Mouse (Mus musculus) hindbrain, embryonic 13.5 days (tissue): ENCODE results near the gene Nfix. TPM values are rescaled to one million over a fixed set of nuclear protein-coding genes. Genes with fewer than 3 reads are reported as not detected.

Experiments
- ATAC-seq: fragments of 200-750 bp; cut with Nextera tagmentation; 2 replicates; pipeline ENCODE4 v1.8.0; 2017; ENCODE audit warnings: moderate TSS enrichment; ENCODE audit not compliant: low FRiP score
- H3K27ac ChIP-seq: fragments of 300-500 bp; sonication (generic); 2 replicates; pipeline ENCODE4 v1.5.1; 2015; ENCODE audit warnings: inconsistent platforms, mild to moderate bottlenecking, moderate library complexity
- H3K27me3 ChIP-seq: fragments of 300-500 bp; sonication (generic); 2 replicates; pipeline ENCODE4 v1.6.1; 2015; ENCODE audit warnings: mild to moderate bottlenecking, inconsistent platforms
- H3K36me3 ChIP-seq: fragments of 300-500 bp; sonication (generic); 2 replicates; pipeline ENCODE4 v1.6.1; 2015; ENCODE audit warnings: mild to moderate bottlenecking, inconsistent platforms
- H3K4me1 ChIP-seq: fragments of 300-500 bp; sonication (generic); replicated peaks from 2 replicates; pipeline ENCODE4 v1.6.1; 2015; ENCODE audit warnings: inconsistent platforms
- H3K4me2 ChIP-seq: fragments of 300-500 bp; sonication (generic); 2 replicates; pipeline ENCODE4 v1.6.1; 2015; ENCODE audit warnings: inconsistent platforms, mild to moderate bottlenecking, moderate library complexity
- H3K4me3 ChIP-seq: fragments of 300-500 bp; sonication (generic); 2 replicates; pipeline ENCODE4 v1.5.1; 2015; ENCODE audit warnings: mild to moderate bottlenecking, inconsistent platforms
- H3K9ac ChIP-seq: fragments of 300-500 bp; sonication (generic); 2 replicates; pipeline ENCODE4 v1.6.1; 2015; ENCODE audit warnings: mild to moderate bottlenecking, inconsistent platforms
- H3K9me3 ChIP-seq: fragments of 300-500 bp; sonication (generic); 2 replicates; pipeline ENCODE4 v1.6.1; 2016; ENCODE audit warnings: inconsistent platforms
- WGBS: fragments of 180-500 bp; shearing (Covaris S2); methylation state at CpG from one replicate; pipeline ENCODE4 v1.1.7; 2015; 5-methylcytosine and 5-hydroxymethylcytosine counted together
- polyA plus RNA-seq: library from polyadenylated mRNA; unstranded; fragments of >200 nt; fragmentation: Nextera tagmentation; extraction: Ambion mirVana; gene quantifications from 2 replicates; pipeline ENCODE4 v1.2.1, GENCODE M21; 2015

Nfix gene
- polyA plus RNA-seq, 1 experiment from 2014 or later = 44.1 TPM

DNA sequence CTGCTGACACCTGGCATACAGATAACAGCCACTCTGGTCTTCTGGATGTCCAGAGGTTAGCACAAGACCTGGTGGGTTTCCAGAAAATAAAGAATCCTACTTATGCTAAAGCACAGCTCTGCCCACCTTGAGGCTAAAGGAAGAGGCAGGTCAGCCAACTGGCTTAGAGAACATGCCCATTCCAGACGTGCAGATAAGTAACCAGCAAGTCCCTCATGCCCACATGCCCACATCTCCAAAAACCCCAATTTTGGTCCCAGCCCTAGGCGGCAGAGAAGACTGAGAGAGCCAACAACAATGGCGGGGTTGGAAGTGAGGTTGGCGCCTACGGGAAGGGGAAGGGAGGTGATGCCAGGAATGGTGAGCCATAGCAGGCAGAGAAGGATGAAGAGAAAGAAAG lies 10.8 kb downstream of the Nfix start:
- WGBS = 36% methylated on average over 5 of the region's 5 CpGs
- Histone ChIP-seq H3K4me1 (peaks cover 89% of the 10 kb centered on the region), H3K4me3 (no peak overlapping the region), H3K9ac (no peak overlapping the region), H3K36me3 (no peaks in the 10 kb centered on the region), H3K4me2 (no peak overlapping the region), H3K27ac (no peak overlapping the region), H3K27me3 (peaks cover 100% of the 10 kb centered on the region), H3K9me3 (no peaks in the 10 kb centered on the region)
- no peak for ATAC-seq

- Histone ChIP-seq H3K4me3 (no peak overlapping the region), H3K4me2 (no peak overlapping the region), H3K27ac (no peak overlapping the region), H3K4me1 (peaks cover 88% of the 10 kb centered on the region), H3K9me3 (no peaks in the 10 kb centered on the region), H3K9ac (no peak overlapping the region), H3K27me3 (peaks cover 100% of the 10 kb centered on the region), H3K36me3 (no peaks in the 10 kb centered on the region)
- WGBS = 13% methylated on average over 11 of the region's 11 CpGs
- ATAC-seq = no peak
Measured at GRCm38 (mm10) chr8:84788896-84789295, 11.2 kb downstream of the Nfix start.

- Histone ChIP-seq H3K36me3 (no peaks in the 10 kb centered on the region), H3K9me3 (no peaks in the 10 kb centered on the region), H3K27ac (no peak overlapping the region), H3K4me3 (no peak overlapping the region), H3K4me1 (peaks cover 76% of the 10 kb centered on the region), H3K9ac (no peak overlapping the region), H3K27me3 (peaks cover 100% of the 10 kb centered on the region), H3K4me2 (no peak overlapping the region)
- 14% methylated on average over 14 of the region's 14 CpGs for WGBS
- ATAC-seq = no peak
Measured at GRCm38 (mm10) chr8:84787523-84788302, 12.4 kb downstream of the Nfix start.

DNA sequence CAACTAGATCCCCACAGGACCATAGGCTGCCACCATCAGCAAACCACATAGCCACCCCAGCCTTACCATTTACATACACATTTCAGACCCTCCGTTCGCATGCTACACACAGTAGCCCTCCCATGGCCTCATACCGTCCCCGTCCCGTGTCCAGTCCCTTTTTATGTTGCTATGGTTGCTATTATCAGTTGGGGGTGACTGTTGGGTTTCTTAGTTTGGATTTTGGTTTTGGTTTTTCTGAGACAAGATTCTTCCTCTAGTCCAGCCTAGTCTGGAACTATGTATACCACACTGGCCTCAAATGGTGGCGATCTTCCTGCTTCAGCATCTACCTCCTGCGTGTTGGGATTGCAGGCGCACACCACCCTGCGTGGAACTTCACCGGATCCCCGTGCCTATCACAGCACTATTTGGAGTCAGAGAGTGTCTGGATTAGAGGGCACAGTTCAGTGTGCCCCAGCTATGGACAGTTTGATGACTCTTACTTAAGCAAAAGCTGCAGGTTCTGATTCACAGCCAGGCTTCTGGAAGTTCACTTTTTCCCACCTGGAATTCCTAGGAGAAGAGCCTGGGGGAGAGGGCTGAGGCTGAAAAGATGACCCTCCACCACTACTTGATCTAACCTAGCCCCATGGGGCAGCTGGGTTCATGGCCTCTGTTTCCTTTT lies 13.2 kb downstream of the Nfix start:
- ATAC-seq = no peak
- peaks cover 70% of the 10 kb centered on the region for H3K4me1 ChIP-seq
- H3K36me3 ChIP-seq = no peaks in the 10 kb centered on the region
- peaks cover 100% of the 10 kb centered on the region for H3K27me3 ChIP-seq
- no peak overlapping the region for H3K9ac ChIP-seq
- H3K9me3 ChIP-seq = no peaks in the 10 kb centered on the region
- 0 out of 2 replicates have a peak overlapping the region, but pooled peaks have one; percentile 13 for H3K4me2 ChIP-seq
- no peak overlapping the region for H3K27ac ChIP-seq
- 12% methylated on average over 11 of the region's 11 CpGs for WGBS
- H3K4me3 ChIP-seq = no peak overlapping the region

DNA sequence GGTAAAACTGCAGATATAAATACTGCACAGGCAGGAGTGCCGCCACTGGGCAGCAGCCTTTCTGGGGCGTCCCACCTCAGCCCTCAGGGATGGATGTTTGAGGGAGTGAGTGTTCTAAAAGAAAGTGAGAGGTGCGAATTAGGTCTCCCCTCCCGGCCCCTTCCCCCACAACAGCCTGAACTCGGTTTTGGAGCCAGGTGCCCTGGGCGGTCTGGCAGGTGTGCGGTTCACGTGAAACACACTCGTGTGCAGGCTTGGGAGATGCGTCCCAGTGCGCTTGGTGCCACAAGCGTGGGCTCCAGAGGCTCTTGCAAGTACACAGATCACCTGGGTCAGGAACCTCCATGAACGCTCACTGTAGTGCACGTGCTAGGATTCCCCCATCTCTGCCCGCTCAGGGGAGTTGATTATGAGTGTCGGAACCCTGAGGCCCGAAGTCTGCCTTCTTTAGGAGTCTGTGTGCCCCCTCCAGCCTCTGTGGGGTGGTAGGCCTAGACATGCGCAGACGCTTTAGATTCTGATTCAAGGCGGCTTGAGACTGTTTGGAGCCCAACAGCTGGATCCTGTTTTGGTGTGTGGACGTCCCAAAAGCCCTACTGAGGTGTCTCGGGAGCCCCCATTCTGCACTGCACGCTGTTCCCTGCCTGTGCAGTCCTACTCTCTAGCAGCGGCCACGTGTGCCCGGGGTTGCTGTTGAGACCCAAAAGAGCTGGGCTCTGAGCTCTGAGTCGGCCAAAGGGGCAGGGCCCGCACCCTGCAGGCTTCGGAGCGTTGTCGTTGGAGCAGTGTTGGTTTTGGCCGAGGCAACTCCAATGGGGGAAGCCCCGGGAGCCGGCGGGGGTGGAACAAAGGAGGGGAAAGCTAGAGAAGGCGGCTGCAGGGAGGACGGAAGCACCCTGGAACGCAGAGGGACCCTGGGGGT lies 14.1 kb downstream of the Nfix start:
- Histone ChIP-seq H3K4me2 (peak overlapping the region; percentile 43), H3K27me3 (peaks cover 100% of the 10 kb centered on the region), H3K36me3 (no peaks in the 10 kb centered on the region), H3K4me1 (peaks cover 78% of the 10 kb centered on the region), H3K4me3 (no peak overlapping the region), H3K9ac (no peak overlapping the region), H3K27ac (0 out of 2 replicates have a peak overlapping the region, but pooled peaks have one; percentile 12), H3K9me3 (no peaks in the 10 kb centered on the region)
- no peak for ATAC-seq
- 4% methylated on average over 38 of the region's 38 CpGs for WGBS

DNA sequence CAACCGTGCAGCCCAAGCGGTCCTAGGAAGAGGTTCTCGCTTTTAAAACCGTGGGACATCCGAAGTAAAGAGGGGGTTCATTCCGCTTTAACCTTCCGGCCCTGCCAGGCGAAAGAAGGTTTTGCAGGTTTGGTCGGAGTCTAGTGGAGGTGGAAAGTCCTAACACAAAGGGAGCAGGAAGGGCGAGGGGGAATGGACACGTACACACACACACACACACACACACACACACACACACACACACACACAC lies 14.7 kb downstream of the Nfix start:
- Histone ChIP-seq H3K4me1 (peaks cover 73% of the 10 kb centered on the region), H3K27me3 (peaks cover 100% of the 10 kb centered on the region), H3K4me3 (0 out of 2 replicates have a peak overlapping the region, but pooled peaks have one; percentile 20), H3K9me3 (no peaks in the 10 kb centered on the region), H3K4me2 (peak overlapping the region; percentile 43), H3K27ac (no peak overlapping the region), H3K9ac (no peak overlapping the region), H3K36me3 (no peaks in the 10 kb centered on the region)
- WGBS = 3% methylated on average over 11 of the region's 11 CpGs
- no peak for ATAC-seq

- Histone ChIP-seq H3K4me1 (peaks cover 70% of the 10 kb centered on the region), H3K4me3 (peak overlapping the region; percentile 20; the same call in 1 of the 2 replicates), H3K9ac (peak overlapping the region; percentile 55; the same call in 1 of the 2 replicates), H3K36me3 (no peaks in the 10 kb centered on the region), H3K27ac (no peak overlapping the region), H3K4me2 (peak overlapping the region; percentile 43), H3K27me3 (peaks cover 99% of the 10 kb centered on the region), H3K9me3 (no peaks in the 10 kb centered on the region)
- 2% methylated on average over 48 of the region's 48 CpGs for WGBS
- no peak for ATAC-seq
Measured at GRCm38 (mm10) chr8:84784681-84785505, 15.3 kb downstream of the Nfix start.

DNA sequence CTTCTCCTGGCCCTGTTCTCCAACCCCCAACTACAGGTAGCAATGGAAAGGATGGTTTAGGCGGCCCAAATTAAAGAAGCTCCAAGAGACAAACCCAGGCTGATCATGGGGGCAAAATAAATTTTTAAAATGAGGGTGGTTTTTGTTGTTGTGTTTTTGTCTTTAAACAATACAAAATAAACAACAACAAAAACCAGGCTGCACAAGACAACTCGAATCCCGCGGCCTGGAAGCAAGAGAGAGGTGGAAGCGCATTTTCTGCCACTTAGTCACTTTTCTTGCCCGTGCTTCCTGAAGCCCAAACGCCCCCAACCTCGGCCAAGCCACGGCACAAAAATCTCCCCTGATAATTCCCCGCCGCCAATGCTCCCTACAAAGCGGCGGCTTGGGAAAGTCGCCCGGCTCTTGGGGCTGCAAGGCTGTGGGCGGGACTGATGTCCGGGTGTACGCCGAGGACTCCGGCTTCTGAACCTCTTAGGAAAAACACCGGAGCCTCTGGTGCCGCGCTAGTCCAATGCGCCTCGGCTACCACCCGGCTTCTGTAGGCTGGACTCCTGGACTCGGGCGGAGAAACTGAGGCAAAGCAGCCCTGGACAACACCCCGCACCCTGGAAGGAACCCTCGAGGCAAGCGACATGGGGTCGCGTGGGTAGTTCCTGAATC lies 16.1 kb downstream of the Nfix start:
- no peaks in the 10 kb centered on the region for H3K36me3 ChIP-seq
- peaks cover 70% of the 10 kb centered on the region for H3K4me1 ChIP-seq
- no peak for ATAC-seq
- H3K4me3 ChIP-seq = peak overlapping the region; percentile 20
- peak overlapping the region; percentile 55 for H3K9ac ChIP-seq
- no peak overlapping the region for H3K27ac ChIP-seq
- 2% methylated on average over 33 of the region's 33 CpGs for WGBS
- no peaks in the 10 kb centered on the region for H3K9me3 ChIP-seq
- H3K4me2 ChIP-seq = peak overlapping the region; percentile 43
- peaks cover 99% of the 10 kb centered on the region for H3K27me3 ChIP-seq

DNA sequence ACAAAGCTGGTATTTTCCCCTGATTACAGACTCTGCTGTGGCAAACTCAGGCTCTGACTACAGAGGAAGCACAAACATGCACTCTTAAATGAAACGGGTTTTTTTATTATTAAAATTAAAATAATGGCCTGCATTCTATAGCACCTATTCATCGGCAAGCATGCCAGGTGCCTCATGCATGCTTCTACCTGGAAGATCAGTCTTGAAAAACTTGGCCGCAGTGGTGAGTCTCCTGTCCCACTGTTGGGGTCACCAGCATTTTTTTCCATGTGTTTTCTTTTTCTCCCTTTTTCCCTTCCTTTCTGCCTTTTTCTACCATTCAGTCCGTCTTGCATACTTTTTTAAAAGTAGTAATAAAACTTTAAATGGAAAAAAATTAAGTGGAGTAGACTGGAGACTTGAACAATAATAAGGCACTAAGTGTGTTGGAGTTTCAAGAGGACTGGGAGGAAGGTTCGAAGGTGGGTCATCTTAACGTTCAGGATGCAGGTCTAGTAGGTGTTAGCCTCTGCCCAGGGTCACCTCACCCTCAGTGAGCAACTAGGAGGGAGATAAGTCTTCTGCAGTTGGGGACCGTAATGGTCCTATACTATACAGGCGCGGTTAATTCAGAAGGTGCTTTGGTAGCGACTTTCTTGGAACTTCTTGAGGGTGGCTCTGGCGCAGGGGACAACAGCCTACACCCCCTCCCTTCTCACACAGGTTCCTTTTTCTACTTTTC lies 16.8 kb downstream of the Nfix start:
- no peak for ATAC-seq
- H3K27me3 ChIP-seq = peaks cover 99% of the 10 kb centered on the region
- no peaks in the 10 kb centered on the region for H3K36me3 ChIP-seq
- no peak overlapping the region for H3K4me2 ChIP-seq
- peaks cover 70% of the 10 kb centered on the region for H3K4me1 ChIP-seq
- no peaks in the 10 kb centered on the region for H3K9me3 ChIP-seq
- H3K9ac ChIP-seq = no peak overlapping the region
- H3K27ac ChIP-seq = no peak overlapping the region
- 9% methylated on average over 11 of the region's 11 CpGs for WGBS
- H3K4me3 ChIP-seq = no peak overlapping the region

DNA sequence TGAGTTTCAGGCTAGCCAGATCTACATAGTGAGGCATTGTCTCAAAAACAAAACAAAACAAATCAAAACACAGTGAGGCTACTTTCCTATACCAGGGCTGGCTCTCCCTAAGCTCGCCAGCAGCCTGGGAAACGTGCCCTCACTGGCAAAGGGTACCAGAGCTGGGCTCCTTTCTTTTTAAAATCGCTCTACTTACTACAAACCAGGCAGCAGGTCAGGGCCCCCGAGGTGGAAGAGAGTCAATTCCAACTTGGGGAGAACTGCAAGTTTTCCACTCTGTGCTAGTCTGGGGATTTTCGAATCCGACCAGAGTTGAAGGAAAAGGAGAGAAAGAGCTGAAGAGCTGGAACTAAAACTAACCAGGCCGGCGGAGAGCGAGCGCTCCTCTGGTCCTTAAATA lies 17.5 kb downstream of the Nfix start:
- ATAC-seq = no peak
- H3K9me3 ChIP-seq = no peaks in the 10 kb centered on the region
- no peak overlapping the region for H3K4me3 ChIP-seq
- H3K4me1 ChIP-seq = peaks cover 69% of the 10 kb centered on the region
- no peak overlapping the region for H3K9ac ChIP-seq
- H3K4me2 ChIP-seq = no peak overlapping the region
- H3K27ac ChIP-seq = no peak overlapping the region
- 18% methylated on average over 10 of the region's 10 CpGs for WGBS
- H3K36me3 ChIP-seq = no peaks in the 10 kb centered on the region
- peaks cover 99% of the 10 kb centered on the region for H3K27me3 ChIP-seq
